Mouse (Mus musculus) brain, embryonic 14.5 days (tissue): ENCODE measurements around the gene Men1.

Experiments used
- CTCF ChIP-seq: fragments of 200-500 bp; IDR thresholded peaks from 2 replicates; pipeline ENCODE4 v1.5.1; 2012; ENCODE audit warnings: inconsistent platforms, mild to moderate bottlenecking, moderate library complexity, borderline replicate concordance; ENCODE audit not compliant: insufficient read depth, insufficient read length; ENCODE audit errors: extremely low read depth
- POLR2A ChIP-seq: fragments of 200-500 bp; IDR thresholded peaks from 2 replicates; pipeline ENCODE4 v1.6.1; 2012; ENCODE audit warnings: mild to moderate bottlenecking, inconsistent platforms, borderline replicate concordance; ENCODE audit not compliant: poor library complexity, insufficient read depth, insufficient read length, severe bottlenecking; ENCODE audit errors: extremely low read depth

DNA sequence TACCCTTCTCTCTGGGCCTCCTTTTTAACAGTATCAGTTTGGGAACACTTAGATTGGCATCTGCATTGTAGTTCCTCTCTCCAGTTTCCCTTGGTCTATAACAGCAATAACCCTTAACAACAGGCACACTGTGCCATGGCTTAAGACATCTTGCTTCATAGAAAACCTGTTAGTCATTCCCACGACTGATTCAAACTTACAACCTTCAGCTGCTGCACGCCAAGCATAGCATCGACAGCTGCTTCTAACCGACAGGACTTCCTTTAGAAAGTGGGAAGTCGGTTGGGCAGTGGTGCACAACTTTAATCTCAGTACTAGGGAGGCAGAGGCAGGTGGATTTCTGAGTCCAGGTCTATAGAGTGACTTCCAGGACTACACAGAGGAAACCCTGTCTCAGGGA is 3.6 kb upstream of the Men1 start:
- no peak for TF ChIP-seq CTCF
- TF ChIP-seq POLR2A = no peak
